Mouse (Mus musculus) layer of hippocampus, adult 11-12 months (tissue): Measurements from ENCODE around the gene Gm7075.
"Not testable (repeated sequence)": the region's sequence is repeated elsewhere in the genome, so short reads cannot be mapped to it uniquely, and the experiment has no call there.

Experiments
- DNase-seq: peaks from one replicate; pipeline ENCODE4 v3.0.0; 2022; ENCODE audit warnings: low spot score

Gm7075 gene

DNA sequence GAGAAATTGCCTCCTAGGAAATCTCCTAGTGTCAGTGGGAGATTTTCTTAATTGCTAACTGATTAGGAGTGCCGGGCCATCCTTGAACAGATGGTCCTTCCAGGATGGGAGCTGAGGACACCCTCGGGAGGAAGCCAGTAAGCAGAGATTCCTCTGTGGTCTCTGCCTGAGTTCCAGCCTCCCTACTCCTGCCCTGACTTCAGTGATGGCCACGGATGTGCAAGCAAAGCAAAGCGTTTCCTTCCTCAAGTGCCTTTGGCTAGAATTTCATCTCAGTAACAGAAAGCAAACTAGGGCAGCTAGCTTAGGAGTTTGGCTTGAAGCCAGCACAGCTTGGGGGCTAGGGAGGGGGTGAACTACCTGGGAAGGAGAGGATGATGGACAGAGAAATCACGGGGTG is 4.5 kb downstream of the Gm7075 start:
- DNase-seq: no peak

GRCm38 (mm10) chr10:63415850-63416249 is 5.7 kb downstream of the Gm7075 start:
- no peak for DNase-seq

DNA sequence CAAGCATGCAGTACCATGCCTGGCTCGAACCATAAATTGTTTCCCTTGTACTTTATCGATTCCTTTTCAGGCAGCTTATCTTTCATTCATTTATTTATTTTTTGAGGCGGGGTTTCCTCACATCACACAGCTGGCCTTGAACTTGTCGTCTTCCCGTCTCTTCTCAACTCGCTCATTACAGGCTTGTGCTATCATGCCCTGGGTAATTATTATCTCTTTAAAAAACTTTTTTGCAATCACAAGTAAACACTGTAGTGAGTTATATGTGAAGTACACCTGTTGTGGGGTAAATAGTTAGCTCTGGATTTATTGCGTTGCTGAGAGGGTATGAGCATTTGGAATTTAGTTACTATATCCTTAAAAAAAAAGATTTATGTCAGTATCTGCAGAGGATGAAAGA is 6.3 kb downstream of the Gm7075 start:
- DNase-seq: no peak

DNA sequence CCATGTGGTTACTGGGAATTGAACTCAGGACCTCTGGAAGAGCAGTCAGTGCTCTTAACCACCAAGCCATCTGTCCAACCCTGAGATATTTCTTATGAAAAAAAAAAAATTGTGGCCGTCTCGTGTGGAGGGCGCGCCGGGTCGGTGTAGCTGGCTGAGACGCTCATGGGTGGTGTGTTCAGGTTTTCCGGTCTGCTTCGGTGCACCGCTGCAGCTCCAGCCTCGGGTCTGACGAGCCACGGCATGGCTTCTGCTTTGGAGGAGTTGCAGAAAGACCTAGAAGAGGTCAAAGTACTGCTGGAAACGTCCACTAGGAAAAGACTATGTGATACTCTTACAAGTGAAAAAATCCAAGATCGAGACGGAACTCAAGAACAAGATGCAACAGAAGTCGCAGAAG is 8.8 kb downstream of the Gm7075 start:
- no peak for DNase-seq

DNA sequence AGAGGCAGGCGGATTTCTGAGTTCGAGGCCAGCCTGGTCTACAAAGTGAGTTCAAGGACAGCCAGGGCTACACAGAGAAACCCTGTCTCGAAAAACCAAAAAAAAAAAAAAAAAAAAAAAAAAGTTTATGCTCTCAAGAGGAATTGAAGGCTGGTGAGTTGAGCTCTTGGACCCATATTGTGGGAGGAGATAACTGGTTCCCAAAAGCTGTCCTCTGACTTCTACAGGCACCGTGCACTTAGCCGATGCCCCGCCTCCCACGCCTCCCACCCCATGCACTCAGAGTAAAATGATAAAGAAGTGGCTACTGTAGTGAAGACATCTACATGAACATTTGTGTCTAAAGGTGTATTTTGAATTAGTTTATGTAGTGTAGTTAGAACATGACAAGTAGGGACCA is 9.9 kb downstream of the Gm7075 start:
- not testable (repeated sequence) for DNase-seq

GRCm38 (mm10) chr10:63410162-63410956 is 11.2 kb downstream of the Gm7075 start:
- no peak for DNase-seq

GRCm38 (mm10) chr10:63403636-63404035 is 18.0 kb downstream of the Gm7075 start:
- no peak for DNase-seq

GRCm38 (mm10) chr10:63402731-63403504 is 18.7 kb downstream of the Gm7075 start:
- DNase-seq: no peak

DNA sequence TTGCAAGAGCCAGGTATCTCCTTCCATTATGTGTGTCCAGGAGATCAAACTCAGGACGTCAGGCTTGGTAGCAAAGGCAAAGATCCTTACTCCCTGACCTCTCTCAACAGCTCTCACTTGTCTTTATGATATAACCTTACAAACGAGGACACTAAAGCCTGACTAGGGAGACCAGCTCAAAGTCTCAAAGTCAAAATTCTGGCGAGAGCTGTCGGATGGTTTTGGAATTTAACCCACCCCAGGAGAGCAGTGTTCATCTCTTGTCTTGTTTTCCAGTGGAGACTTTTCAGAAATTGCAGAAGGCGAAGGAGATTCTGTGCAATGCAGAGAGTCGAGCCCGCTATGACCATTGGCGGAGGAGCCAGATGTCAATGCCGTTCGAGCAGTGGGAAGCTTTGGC is 24.6 kb downstream of the Gm7075 start:
- DNase-seq: no peak

DNA sequence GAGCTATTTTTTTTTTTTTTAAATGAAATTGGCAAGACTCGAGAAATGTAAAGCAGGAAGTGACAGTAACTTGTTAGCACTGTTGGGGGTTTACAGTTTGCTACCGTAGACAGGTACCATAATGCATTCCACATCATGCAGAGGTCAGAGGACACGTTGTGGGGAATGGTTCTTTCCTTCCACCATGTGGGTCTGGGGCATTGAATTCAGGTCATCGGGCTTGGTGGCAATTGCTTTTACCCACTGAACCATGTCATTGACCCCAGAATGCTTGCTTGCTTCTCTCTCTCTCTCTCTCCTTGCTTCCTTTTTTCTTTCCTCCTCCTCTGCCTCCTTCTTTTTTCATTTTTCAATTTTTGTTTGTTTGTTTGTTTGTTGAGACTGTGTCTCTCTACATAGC is 32.6 kb downstream of the Gm7075 start:
- DNase-seq: no peak

DNA sequence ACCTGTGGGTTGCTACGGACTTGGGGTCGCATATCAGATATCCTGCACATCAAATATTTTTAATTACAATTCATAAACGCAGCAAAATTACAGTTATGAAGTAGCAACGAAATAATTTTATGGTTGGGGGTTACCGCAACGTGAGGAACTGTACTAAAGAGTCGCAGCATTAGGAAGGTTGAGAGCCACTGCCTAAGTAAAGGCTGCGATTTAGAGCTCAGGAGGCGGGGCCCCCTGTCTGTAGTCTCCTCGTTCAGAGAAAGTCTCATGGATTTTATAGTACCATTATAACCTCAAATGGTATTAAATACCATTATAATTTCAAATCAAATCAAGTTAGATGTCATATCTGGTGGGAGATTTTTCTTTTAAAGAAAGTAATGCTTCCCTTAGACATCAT is 34.6 kb downstream of the Gm7075 start:
- no peak for DNase-seq

DNA sequence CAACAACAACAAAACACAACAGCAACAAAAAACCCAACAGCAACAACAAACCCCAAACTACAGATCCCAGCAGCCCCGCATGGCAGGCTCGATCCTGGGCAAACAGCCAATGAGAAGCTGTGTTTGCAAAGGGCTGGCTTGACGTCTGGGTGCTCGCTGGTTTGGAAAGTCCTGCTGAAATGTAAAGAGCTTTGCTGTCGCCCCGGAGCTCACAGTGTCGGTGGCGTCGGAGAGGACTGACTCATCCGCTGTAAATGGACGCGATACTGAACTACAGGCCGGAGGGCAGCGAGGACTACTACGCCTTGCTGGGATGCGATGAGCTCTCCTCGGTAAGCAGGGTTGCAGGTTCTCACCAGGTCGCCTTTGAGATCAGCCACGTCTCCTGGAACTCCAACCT is 35.1 kb downstream of the Gm7075 start:
- peak; percentile 90 for DNase-seq

- not testable (repeated sequence) for DNase-seq
These were observed 35.7 kb downstream of the Gm7075 start for GRCm38 (mm10) chr10:63385897-63386296.

DNA sequence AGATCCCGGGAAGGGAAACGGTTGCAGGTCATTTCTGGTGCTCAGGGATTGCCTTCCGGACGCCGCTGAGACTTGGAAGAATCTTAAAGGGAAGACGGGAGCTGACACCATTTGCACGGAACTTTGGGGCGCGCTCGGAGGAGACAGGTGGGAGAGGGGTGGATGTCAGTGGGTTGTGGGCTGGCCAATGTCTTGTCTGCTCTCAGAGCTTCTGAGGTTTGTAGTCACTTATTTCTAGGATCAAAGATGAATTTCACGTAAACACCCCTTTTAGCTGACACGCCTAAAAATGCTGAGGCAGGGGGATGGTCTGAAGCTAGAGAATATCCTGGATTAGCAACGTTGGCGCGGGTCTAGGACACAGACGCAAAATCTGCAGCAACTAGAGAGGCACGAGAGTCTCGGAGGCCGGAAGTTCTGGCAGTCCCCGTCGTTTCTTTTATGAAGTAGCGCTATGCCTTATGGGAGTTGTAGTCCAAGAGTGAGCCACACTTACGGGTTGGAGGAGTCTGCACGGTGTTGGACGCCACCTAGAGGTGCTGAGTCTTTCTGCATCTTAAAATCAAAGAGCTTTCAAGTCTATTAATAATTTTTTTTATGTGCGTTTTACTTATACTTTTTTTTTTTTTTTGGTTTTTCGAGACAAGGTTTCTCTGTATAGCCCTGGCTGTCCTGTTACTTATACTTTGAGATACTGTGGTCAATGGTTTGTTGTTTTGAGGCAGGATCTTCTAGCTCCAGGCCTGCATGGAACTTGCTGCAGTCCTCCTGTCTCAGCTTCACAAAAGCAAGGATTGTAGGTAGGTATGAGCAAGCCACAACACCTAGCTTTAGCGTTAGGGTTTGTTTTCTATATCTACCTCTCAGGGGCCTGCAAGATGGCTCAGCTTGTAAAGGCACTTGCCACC is 39.0 kb downstream of the Gm7075 start, which contains the start of gene Dnajc12:
Gene Dnajc12 (plus strand): TSS at position 72 of the 908 bp plus-strand sequence.
- peak; percentile 81 for DNase-seq

- DNase-seq: no peak
These were observed 39.9 kb downstream of the Gm7075 start, which contains the start of gene Sirt1 for GRCm38 (mm10) chr10:63381498-63382280. Gene Sirt1, minus strand, starts transcription at chr10:63381704.

DNA sequence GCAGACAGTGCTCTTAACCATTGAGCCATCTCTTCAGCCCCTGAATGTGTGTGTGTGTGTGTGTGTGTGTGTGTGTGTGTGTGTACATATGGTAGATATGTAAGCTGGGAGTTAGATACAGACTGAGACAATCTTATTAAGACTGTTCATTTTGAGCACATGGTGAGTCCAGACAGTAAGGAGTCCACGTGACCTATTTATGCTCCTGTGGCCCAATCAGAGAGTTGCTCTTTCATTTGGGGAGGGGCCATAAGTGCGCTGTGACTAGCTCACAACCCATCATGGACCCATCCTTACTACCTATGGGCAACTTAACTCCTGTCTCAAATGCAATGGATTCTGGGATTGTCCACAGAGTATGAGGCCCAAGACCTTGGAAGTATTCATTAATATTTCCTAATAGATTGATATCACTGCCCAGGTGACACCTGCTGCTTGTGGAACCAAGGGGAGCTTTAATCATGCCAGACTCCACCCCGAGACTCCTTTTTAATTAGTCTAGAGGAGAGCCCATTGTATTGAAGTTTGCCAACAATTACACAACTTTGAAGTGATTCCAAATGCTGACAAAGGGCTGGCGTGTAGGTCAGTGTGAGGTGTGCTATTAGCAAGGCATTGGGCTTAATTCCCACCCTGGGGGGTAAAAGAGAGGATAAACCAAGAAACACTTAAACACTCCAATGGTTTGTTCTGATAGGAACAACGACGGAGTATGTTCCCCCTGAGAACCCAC is 42.5 kb downstream of the Gm7075 start:
- DNase-seq: no peak

DNA sequence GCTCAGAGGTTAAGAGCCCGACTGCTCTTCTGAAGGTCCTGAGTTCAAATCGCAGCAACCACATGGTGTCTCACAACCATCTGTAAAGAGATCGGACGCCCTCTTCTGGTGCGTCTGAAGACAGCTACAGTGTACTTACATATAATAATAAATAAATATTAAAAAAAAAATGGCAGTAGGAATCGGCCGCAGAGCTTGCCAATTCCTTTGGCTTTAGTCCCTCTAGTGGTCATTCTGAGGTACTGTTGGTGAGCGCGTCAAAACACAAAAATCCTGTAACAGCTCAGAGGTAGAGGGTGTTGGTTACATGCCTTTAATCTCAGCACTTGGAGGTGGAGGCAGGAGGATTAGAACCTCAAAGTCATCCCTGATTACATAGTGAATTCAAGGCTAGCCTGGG is 44.1 kb downstream of the Gm7075 start:
- peak; percentile 68 for DNase-seq

- DNase-seq: no peak
These were observed 45.3 kb downstream of the Gm7075 start for GRCm38 (mm10) chr10:63376303-63376702.
